Mouse (Mus musculus): ENCODE measurements around the gene Erbb3.

GRCm38 (mm10) chr10:128535206-128535605 is 54.2 kb downstream of the Erbb3 start:
- TF ChIP-seq CTCF (IDR thresholded peaks at IDR 0.05; ENCODE audit: control insufficient read depth, insufficient read depth, insufficient read length), result no peak
- TF ChIP-seq MYOD1 (IDR thresholded peaks at IDR 0.05; ENCODE audit: control insufficient read depth, insufficient read length, low read depth), result no peak
- TF ChIP-seq MAX (IDR thresholded peaks at IDR 0.05), result no peak
